Mouse (Mus musculus): ENCODE measurements around the gene Nr4a1. TPM values are rescaled to one million over a fixed set of nuclear protein-coding genes. Genes with fewer than 3 reads are reported as not detected.

The Nr4a1 gene
- polyA plus RNA-seq, 1 experiment from 2014 or later, result 9.5 TPM

GRCm38 (mm10) chr15:101318889-101319765, 65.1 kb downstream of the Nr4a1 start:
- ATAC-seq (ENCODE audit: insufficient number of reproducible peaks, insufficient read depth, low FRiP score, low TSS enrichment, low read depth), result no peak
- H3K4me1 ChIP-seq, result peaks cover 20% of the 10 kb centered on the region; the same call in 1 of the 2 replicates
- H3K4me3 ChIP-seq, result no peak overlapping the region
- H3K27me3 ChIP-seq, result no peaks in the 10 kb centered on the region
- no peaks in the 10 kb centered on the region for H3K36me3 ChIP-seq
- H3K9ac ChIP-seq, result no peak overlapping the region
- no peak overlapping the region for H3K4me2 ChIP-seq
- H3K27ac ChIP-seq, result no peak overlapping the region
- no peaks in the 10 kb centered on the region for H3K9me3 ChIP-seq
- 48% methylated on average over 14 of the region's 14 CpGs for WGBS

GRCm38 (mm10) chr15:101320010-101320617, 66.0 kb downstream of the Nr4a1 start:
- peaks cover 20% of the 10 kb centered on the region; the same call in 1 of the 2 replicates for H3K4me1 ChIP-seq
- no peak overlapping the region for H3K27ac ChIP-seq
- H3K9ac ChIP-seq, result no peak overlapping the region
- no peak overlapping the region for H3K4me3 ChIP-seq
- WGBS, result 83% methylated on average over 6 of the region's 6 CpGs
- ATAC-seq (ENCODE audit: insufficient number of reproducible peaks, insufficient read depth, low FRiP score, low TSS enrichment, low read depth), result no peak
- no peaks in the 10 kb centered on the region for H3K9me3 ChIP-seq
- H3K36me3 ChIP-seq, result no peaks in the 10 kb centered on the region
- no peak overlapping the region for H3K4me2 ChIP-seq
- H3K27me3 ChIP-seq, result no peaks in the 10 kb centered on the region

- no peaks in the 10 kb centered on the region for H3K9me3 ChIP-seq
- H3K4me1 ChIP-seq, result peaks cover 17% of the 10 kb centered on the region; the same call in 1 of the 2 replicates
- no peaks in the 10 kb centered on the region for H3K36me3 ChIP-seq
- no peak overlapping the region for H3K4me3 ChIP-seq
- H3K27me3 ChIP-seq, result no peaks in the 10 kb centered on the region
- WGBS, result 51% methylated on average over 6 of the region's 6 CpGs
- no peak for ATAC-seq (ENCODE audit: insufficient number of reproducible peaks, insufficient read depth, low FRiP score, low TSS enrichment, low read depth)
- no peak overlapping the region for H3K9ac ChIP-seq
- no peak overlapping the region for H3K27ac ChIP-seq
- H3K4me2 ChIP-seq, result no peak overlapping the region
Observed at GRCm38 (mm10) chr15:101320618-101321041, 66.6 kb downstream of the Nr4a1 start.

- Histone ChIP-seq H3K36me3 (no peaks in the 10 kb centered on the region), H3K4me2 (no peak overlapping the region), H3K9me3 (no peaks in the 10 kb centered on the region), H3K27ac (no peak overlapping the region), H3K4me3 (no peak overlapping the region), H3K4me1 (peaks cover 12% of the 10 kb centered on the region; the same call in 1 of the 2 replicates), H3K9ac (no peak overlapping the region), H3K27me3 (no peaks in the 10 kb centered on the region)
- ATAC-seq (ENCODE audit: insufficient number of reproducible peaks, insufficient read depth, low FRiP score, low TSS enrichment, low read depth), result no peak
- 53% methylated on average over 5 of the region's 5 CpGs for WGBS
Observed at GRCm38 (mm10) chr15:101321126-101321525, 67.1 kb downstream of the Nr4a1 start.

GRCm38 (mm10) chr15:101322106-101322505, 68.0 kb downstream of the Nr4a1 start:
- Histone ChIP-seq H3K4me1 (peaks cover 6% of the 10 kb centered on the region; the same call in 1 of the 2 replicates), H3K27me3 (no peaks in the 10 kb centered on the region)
- 83% methylated on average over 5 of the region's 5 CpGs for WGBS

GRCm38 (mm10) chr15:101322640-101323039, 68.6 kb downstream of the Nr4a1 start:
- Histone ChIP-seq H3K27me3 (no peaks in the 10 kb centered on the region), H3K9me3 (no peaks in the 10 kb centered on the region), H3K27ac (no peak overlapping the region), H3K4me2 (no peak overlapping the region), H3K36me3 (no peaks in the 10 kb centered on the region), H3K9ac (no peak overlapping the region), H3K4me3 (no peak overlapping the region), H3K4me1 (peaks cover 6% of the 10 kb centered on the region; the same call in 1 of the 2 replicates)
- ATAC-seq (ENCODE audit: insufficient number of reproducible peaks, insufficient read depth, low FRiP score, low TSS enrichment, low read depth), result no peak
- WGBS, result 84% methylated on average over 7 of the region's 7 CpGs

More at GRCm38 (mm10) chr15:101322106-101322505, 68.0 kb downstream of the Nr4a1 start:
- Histone ChIP-seq H3K4me2 (no peak overlapping the region), H3K9ac (no peak overlapping the region), H3K9me3 (no peaks in the 10 kb centered on the region), H3K36me3 (no peaks in the 10 kb centered on the region), H3K27ac (no peak overlapping the region), H3K4me3 (no peak overlapping the region)
- ATAC-seq (ENCODE audit: insufficient number of reproducible peaks, insufficient read depth, low FRiP score, low TSS enrichment, low read depth), result no peak

- no peaks in the 10 kb centered on the region for H3K36me3 ChIP-seq
- no peak for ATAC-seq (ENCODE audit: insufficient number of reproducible peaks, insufficient read depth, low FRiP score, low TSS enrichment, low read depth)
Observed at GRCm38 (mm10) chr15:101323511-101323910, 69.4 kb downstream of the Nr4a1 start.

More at GRCm38 (mm10) chr15:101323511-101323910, 69.4 kb downstream of the Nr4a1 start:
- no peak overlapping the region for H3K4me2 ChIP-seq
- H3K4me1 ChIP-seq, result peaks cover 6% of the 10 kb centered on the region; the same call in 1 of the 2 replicates
- no peak overlapping the region for H3K4me3 ChIP-seq
- no peak overlapping the region for H3K27ac ChIP-seq
- H3K9me3 ChIP-seq, result no peaks in the 10 kb centered on the region
- H3K27me3 ChIP-seq, result no peaks in the 10 kb centered on the region
- H3K9ac ChIP-seq, result no peak overlapping the region
- 91% methylated on average over 5 of the region's 5 CpGs for WGBS

Other genes with a start within 250 kb of the Nr4a1 start
- not detected in 2 replicates for gene Gm47841, start 206.9 kb upstream of the Nr4a1 start, polyA plus RNA-seq (2015; fragmentation: Nextera tagmentation; extraction: Ambion mirVana)
- gene Fignl2, start 175.7 kb upstream of the Nr4a1 start, polyA plus RNA-seq (2015; fragmentation: Nextera tagmentation; extraction: Ambion mirVana), result 0.21 and 0.28 TPM in 2 replicates
- not detected in 2 replicates for gene Ankrd33, start 138.5 kb upstream of the Nr4a1 start, polyA plus RNA-seq (2015; fragmentation: Nextera tagmentation; extraction: Ambion mirVana)
- gene Acvrl1, start 125.7 kb upstream of the Nr4a1 start, polyA plus RNA-seq (2015; fragmentation: Nextera tagmentation; extraction: Ambion mirVana), result 9.9 and 10.1 TPM in 2 replicates
- gene Acvr1b, start 80.2 kb upstream of the Nr4a1 start, polyA plus RNA-seq (2015; fragmentation: Nextera tagmentation; extraction: Ambion mirVana), result 8.0 TPM in 2 replicates
- gene Grasp, start 30.1 kb upstream of the Nr4a1 start, polyA plus RNA-seq (2015; fragmentation: Nextera tagmentation; extraction: Ambion mirVana), result 7.4 and 8.0 TPM in 2 replicates
- 65.9 and 68.4 TPM in 2 replicates for gene Atg101, start 30.0 kb downstream of the Nr4a1 start, polyA plus RNA-seq (2015; fragmentation: Nextera tagmentation; extraction: Ambion mirVana)
- 0.56 and 0.60 TPM in 2 replicates for gene 6030408B16Rik, start 38.9 kb downstream of the Nr4a1 start, polyA plus RNA-seq (2015; fragmentation: Nextera tagmentation; extraction: Ambion mirVana)
- 2.5 and 3.1 TPM in 2 replicates for gene Krt80, start 115.9 kb downstream of the Nr4a1 start, polyA plus RNA-seq (2015; fragmentation: Nextera tagmentation; extraction: Ambion mirVana)
- 19.6 and 23.1 TPM in 2 replicates for gene Krt7, start 156.8 kb downstream of the Nr4a1 start, polyA plus RNA-seq (2015; fragmentation: Nextera tagmentation; extraction: Ambion mirVana)
- 0.55 and 0.66 TPM in 2 replicates for gene Krt87, start 184.5 kb downstream of the Nr4a1 start, polyA plus RNA-seq (2015; fragmentation: Nextera tagmentation; extraction: Ambion mirVana)
- gene Krt88, start 193.5 kb downstream of the Nr4a1 start, polyA plus RNA-seq (2015; fragmentation: Nextera tagmentation; extraction: Ambion mirVana), result not detected in 2 replicates
- not detected in 2 replicates for gene Krt81, start 209.5 kb downstream of the Nr4a1 start, polyA plus RNA-seq (2015; fragmentation: Nextera tagmentation; extraction: Ambion mirVana)
- 0.22 TPM in 1 of 2 replicates, not detected in the other for gene Krt86, start 219.2 kb downstream of the Nr4a1 start, polyA plus RNA-seq (2015; fragmentation: Nextera tagmentation; extraction: Ambion mirVana)
- not detected in 2 replicates for gene Krt83, start 237.2 kb downstream of the Nr4a1 start, polyA plus RNA-seq (2015; fragmentation: Nextera tagmentation; extraction: Ambion mirVana)

Data from embryonic facial prominence, embryonic 13.5 days (tissue).